Mouse (Mus musculus): ENCODE measurements around the gene Ngdn. TPM values are rescaled to one million over a fixed set of nuclear protein-coding genes. Genes with fewer than 3 reads are reported as not detected.

Gene Ngdn
- polyA plus RNA-seq, 1 experiment = 17.0 TPM

DNA sequence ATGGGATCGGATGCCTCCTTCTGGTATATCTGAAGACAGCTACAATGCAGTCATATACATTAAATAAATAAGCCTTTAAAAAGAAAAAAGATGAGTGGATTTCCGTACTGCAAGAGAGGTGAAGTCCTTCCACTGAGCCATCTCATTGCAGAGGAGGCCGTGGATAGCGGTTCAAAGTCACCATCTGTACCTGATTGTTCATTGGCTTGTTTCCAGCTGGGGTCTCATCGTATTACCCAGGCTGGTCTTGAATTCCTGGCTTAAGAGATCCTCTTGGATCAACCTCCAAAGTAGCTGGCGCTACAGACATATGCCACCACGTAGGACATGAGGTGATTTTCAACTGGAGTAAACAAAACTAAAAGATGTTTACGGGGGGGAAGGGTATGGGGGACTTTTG is 9.3 kb upstream of the Ngdn start:
- H3K4me1 ChIP-seq (ENCODE audit: control insufficient read depth, insufficient read depth, low read length) = peaks cover 3% of the 10 kb centered on the region
- no peak overlapping the region for H3K4me3 ChIP-seq (replicated peaks; ENCODE audit: extremely low read depth, low read depth, low read length)
- TF ChIP-seq POLR2A (IDR thresholded peaks at IDR 0.05; ENCODE audit: borderline replicate concordance, extremely low read depth, low read depth, low read length) = no peak
- no peak for TF ChIP-seq CTCF (IDR thresholded peaks at IDR 0.05; ENCODE audit: insufficient read depth, low read length)
- WGBS = 86% methylated on average over 8 of the region's 8 CpGs
- DNase-seq = no peak

- 74% methylated on average over 3 of the region's 3 CpGs for WGBS
- Histone ChIP-seq H3K4me3 (replicated peaks; ENCODE audit: extremely low read depth, low read depth, low read length) (no peak overlapping the region), H3K4me1 (ENCODE audit: control insufficient read depth, insufficient read depth, low read length) (peaks cover 3% of the 10 kb centered on the region)
- no peak for TF ChIP-seq CTCF (IDR thresholded peaks at IDR 0.05; ENCODE audit: insufficient read depth, low read length)
- no peak for TF ChIP-seq POLR2A (IDR thresholded peaks at IDR 0.05; ENCODE audit: borderline replicate concordance, extremely low read depth, low read depth, low read length)
- no peak for DNase-seq
Measured at GRCm38 (mm10) chr14:55006541-55006940, 8.7 kb upstream of the Ngdn start.

DNA sequence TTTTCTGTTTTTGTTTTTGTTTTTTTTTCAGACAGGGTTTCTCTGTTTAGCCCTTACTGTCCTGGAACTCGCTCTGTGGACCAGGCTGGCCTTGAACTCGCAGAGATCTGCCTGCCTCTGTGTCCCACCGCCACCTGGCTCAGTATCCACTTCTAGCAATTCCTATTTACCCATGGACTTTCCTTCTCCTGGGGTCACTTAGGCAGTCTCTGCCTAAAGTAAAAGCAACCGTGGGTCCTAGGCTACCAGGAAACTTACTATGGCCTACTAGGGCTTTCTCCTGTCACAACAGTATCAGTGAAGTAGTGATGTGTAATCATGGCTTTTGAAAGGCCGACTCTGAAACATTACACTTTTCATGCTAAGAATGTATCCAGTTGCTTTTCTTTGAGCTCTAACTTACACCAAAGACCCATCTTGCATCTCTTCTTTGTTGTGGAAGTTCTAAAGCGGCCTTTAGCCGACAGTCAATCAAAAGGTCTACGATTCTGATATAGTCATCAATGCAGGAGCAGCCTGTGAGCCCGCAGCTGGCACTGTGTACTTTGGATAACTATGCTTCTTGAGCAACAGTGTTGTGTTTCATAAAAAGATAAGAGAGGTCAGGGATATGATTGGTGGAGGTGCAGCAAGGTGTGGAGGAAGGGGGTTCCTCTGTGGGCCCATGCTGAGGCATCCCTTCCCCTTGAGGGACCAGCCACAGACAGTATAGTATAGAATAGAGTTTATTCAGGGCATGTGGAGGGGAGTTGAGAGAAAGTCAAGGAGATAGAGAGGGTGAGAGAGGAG is 7.9 kb upstream of the Ngdn start:
- H3K4me1 ChIP-seq (ENCODE audit: control insufficient read depth, insufficient read depth, low read length) = peaks cover 3% of the 10 kb centered on the region
- TF ChIP-seq CTCF (IDR thresholded peaks at IDR 0.05; ENCODE audit: insufficient read depth, low read length) = no peak
- no peak for TF ChIP-seq POLR2A (IDR thresholded peaks at IDR 0.05; ENCODE audit: borderline replicate concordance, extremely low read depth, low read depth, low read length)
- H3K4me3 ChIP-seq (replicated peaks; ENCODE audit: extremely low read depth, low read depth, low read length) = no peak overlapping the region
- DNase-seq = no peak
- 84% methylated on average over 9 of the region's 9 CpGs for WGBS

DNA sequence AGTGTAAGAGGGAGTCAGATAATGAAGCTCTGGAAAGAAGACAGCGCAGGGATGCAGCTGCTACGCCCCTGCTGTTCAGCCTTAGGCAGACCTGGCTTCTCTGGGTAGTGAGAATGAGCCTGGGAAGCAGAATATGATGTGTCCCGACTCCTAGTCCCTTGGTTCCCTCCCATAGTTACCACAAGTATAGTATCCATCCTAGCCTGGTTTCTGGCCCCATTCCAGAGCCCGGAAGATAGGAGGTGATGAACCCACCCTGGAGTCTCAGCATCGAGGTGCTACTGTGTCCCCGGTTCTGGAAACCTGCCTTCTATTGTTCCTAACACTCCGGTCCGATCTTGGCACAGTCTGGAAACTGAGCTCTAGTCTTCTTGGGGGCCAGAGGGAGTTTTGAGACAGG is 6.8 kb upstream of the Ngdn start:
- 68% methylated on average over 8 of the region's 8 CpGs for WGBS

GRCm38 (mm10) chr14:55011116-55011515 is 4.1 kb upstream of the Ngdn start:
- no peak for DNase-seq
- TF ChIP-seq POLR2A (IDR thresholded peaks at IDR 0.05; ENCODE audit: borderline replicate concordance, extremely low read depth, low read depth, low read length) (no peak), CTCF (IDR thresholded peaks at IDR 0.05; ENCODE audit: insufficient read depth, low read length) (no peak)
- WGBS = 70% methylated on average over 4 of the region's 4 CpGs
- Histone ChIP-seq H3K4me3 (replicated peaks; ENCODE audit: extremely low read depth, low read depth, low read length) (no peak overlapping the region), H3K4me1 (ENCODE audit: control insufficient read depth, insufficient read depth, low read length) (no peaks in the 10 kb centered on the region; the same call in 1 of the 2 replicates)

More for the DNA sequence above, 6.8 kb upstream of the Ngdn start:
- no peak for TF ChIP-seq POLR2A (IDR thresholded peaks at IDR 0.05; ENCODE audit: borderline replicate concordance, extremely low read depth, low read depth, low read length)
- TF ChIP-seq CTCF (IDR thresholded peaks at IDR 0.05; ENCODE audit: insufficient read depth, low read length) = no peak
- H3K4me1 ChIP-seq (ENCODE audit: control insufficient read depth, insufficient read depth, low read length) = no peaks in the 10 kb centered on the region; the same call in 1 of the 2 replicates
- no peak overlapping the region for H3K4me3 ChIP-seq (replicated peaks; ENCODE audit: extremely low read depth, low read depth, low read length)
- DNase-seq = no peak

GRCm38 (mm10) chr14:55014591-55014990 is 663 bp upstream of the Ngdn start:
- WGBS = under 1% methylated on average over 27 of the region's 27 CpGs

DNA sequence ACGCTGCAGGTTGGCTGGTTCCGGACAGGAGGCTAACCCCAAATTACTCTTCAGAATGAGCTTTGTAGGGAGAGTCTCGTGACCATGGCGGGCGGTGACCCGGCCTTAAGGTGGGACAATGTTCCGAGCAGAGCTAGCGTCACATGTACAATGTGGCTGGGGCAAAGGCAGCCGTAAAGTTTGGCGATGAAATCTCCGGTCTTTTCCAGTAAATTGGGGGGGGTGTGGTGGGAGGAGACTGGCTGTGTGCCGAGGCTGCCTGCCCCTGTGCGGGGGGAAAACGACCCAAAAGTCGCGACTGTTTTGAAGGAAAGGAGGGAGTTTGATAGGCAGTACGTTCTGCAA is 485 bp downstream of the Ngdn start:
- WGBS = under 1% methylated on average over 17 of the region's 17 CpGs
- DNase-seq = no peak
- TF ChIP-seq CTCF (IDR thresholded peaks at IDR 0.05; ENCODE audit: insufficient read depth, low read length) (no peak), POLR2A (IDR thresholded peaks at IDR 0.05; ENCODE audit: borderline replicate concordance, extremely low read depth, low read depth, low read length) (no peak)
- Histone ChIP-seq H3K4me3 (replicated peaks; ENCODE audit: extremely low read depth, low read depth, low read length) (peak overlapping the region; percentile 98), H3K4me1 (ENCODE audit: control insufficient read depth, insufficient read depth, low read length) (no peaks in the 10 kb centered on the region; the same call in 1 of the 2 replicates)

More at GRCm38 (mm10) chr14:55014591-55014990, 663 bp upstream of the Ngdn start:
- peak overlapping the region; percentile 68 for H3K4me3 ChIP-seq (replicated peaks; ENCODE audit: extremely low read depth, low read depth, low read length)
- no peak for DNase-seq
- H3K4me1 ChIP-seq (ENCODE audit: control insufficient read depth, insufficient read depth, low read length) = no peaks in the 10 kb centered on the region; the same call in 1 of the 2 replicates
- TF ChIP-seq CTCF (IDR thresholded peaks at IDR 0.05; ENCODE audit: insufficient read depth, low read length) = no peak
- no peak; the same call in 1 of the 2 replicates for TF ChIP-seq POLR2A (IDR thresholded peaks at IDR 0.05; ENCODE audit: borderline replicate concordance, extremely low read depth, low read depth, low read length)

DNA sequence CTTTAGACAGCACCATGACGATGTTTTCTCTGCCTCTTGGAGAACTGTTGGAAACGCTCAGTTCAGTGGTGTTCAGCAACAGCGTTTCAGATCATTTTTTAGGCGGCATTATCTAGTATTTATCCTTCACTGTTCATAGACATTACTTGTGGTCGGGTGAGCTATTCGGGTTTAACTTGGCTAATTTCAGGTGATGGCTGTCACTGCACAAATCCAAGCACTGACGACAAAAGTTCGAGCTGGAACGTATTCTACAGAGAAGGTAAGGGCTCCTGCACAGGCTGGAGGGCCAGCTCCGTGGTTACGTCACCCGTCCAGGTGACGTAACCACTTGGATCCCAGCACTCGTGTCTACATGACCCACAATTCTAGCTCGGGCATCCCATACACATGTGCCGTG is 1.6 kb downstream of the Ngdn start:
- no peak for DNase-seq
- TF ChIP-seq POLR2A (IDR thresholded peaks at IDR 0.05; ENCODE audit: borderline replicate concordance, extremely low read depth, low read depth, low read length) (no peak), CTCF (IDR thresholded peaks at IDR 0.05; ENCODE audit: insufficient read depth, low read length) (no peak)
- 84% methylated on average over 16 of the region's 16 CpGs for WGBS
- Histone ChIP-seq H3K4me1 (ENCODE audit: control insufficient read depth, insufficient read depth, low read length) (no peaks in the 10 kb centered on the region; the same call in 1 of the 2 replicates), H3K4me3 (replicated peaks; ENCODE audit: extremely low read depth, low read depth, low read length) (no peak overlapping the region)

- 89% methylated on average over 9 of the region's 9 CpGs for WGBS
- H3K4me1 ChIP-seq (ENCODE audit: control insufficient read depth, insufficient read depth, low read length) = no peaks in the 10 kb centered on the region; the same call in 1 of the 2 replicates
- TF ChIP-seq CTCF (IDR thresholded peaks at IDR 0.05; ENCODE audit: insufficient read depth, low read length) (no peak), POLR2A (IDR thresholded peaks at IDR 0.05; ENCODE audit: borderline replicate concordance, extremely low read depth, low read depth, low read length) (no peak)
Measured at GRCm38 (mm10) chr14:55020394-55020793, 5.1 kb downstream of the Ngdn start.

DNA sequence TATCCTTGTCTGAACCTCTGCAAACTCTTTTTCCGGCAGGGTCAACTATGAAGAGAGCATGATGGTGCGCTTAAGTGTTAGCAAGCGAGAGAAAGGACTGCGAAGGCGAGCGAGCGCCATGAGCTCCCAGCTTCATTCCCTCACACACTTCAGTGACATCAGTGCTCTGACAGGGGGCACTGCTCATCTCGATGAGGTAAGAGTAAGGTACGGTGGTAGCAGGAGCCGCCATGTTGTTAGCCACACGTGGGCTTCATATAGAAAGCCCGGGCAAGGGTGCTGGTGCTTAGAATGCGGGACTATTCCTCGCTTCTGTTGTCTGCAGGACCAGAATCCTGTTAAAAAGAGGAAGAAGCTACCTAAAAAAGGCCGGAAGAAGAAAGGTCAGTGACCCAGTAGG is 7.8 kb downstream of the Ngdn start:
- no peak for DNase-seq
- WGBS = 89% methylated on average over 15 of the region's 15 CpGs
- Histone ChIP-seq H3K4me3 (replicated peaks; ENCODE audit: extremely low read depth, low read depth, low read length) (no peak overlapping the region), H3K4me1 (ENCODE audit: control insufficient read depth, insufficient read depth, low read length) (no peaks in the 10 kb centered on the region)
- TF ChIP-seq POLR2A (IDR thresholded peaks at IDR 0.05; ENCODE audit: borderline replicate concordance, extremely low read depth, low read depth, low read length) = no peak
- TF ChIP-seq CTCF (IDR thresholded peaks at IDR 0.05; ENCODE audit: insufficient read depth, low read length) = no peak

More at GRCm38 (mm10) chr14:55020394-55020793, 5.1 kb downstream of the Ngdn start:
- DNase-seq = no peak
- no peak overlapping the region for H3K4me3 ChIP-seq (replicated peaks; ENCODE audit: extremely low read depth, low read depth, low read length)

Measured in lung, adult 2 months (tissue).